Mouse (Mus musculus) retina, embryonic 14.5 days (tissue): ENCODE measurements around the gene Arf6.
"Not testable (repeated sequence)": the region's sequence is repeated elsewhere in the genome, so short reads cannot be mapped to it uniquely, and the experiment has no call there.

Source experiments
- DNase-seq: peaks from one replicate; pipeline ENCODE4 v3.0.0-alpha.2; 2015; ENCODE audit warnings: low spot score

The Arf6 gene

GRCm38 (mm10) chr12:69373850-69374766 is 2.2 kb downstream of the Arf6 start:
- DNase-seq, result no peak

DNA sequence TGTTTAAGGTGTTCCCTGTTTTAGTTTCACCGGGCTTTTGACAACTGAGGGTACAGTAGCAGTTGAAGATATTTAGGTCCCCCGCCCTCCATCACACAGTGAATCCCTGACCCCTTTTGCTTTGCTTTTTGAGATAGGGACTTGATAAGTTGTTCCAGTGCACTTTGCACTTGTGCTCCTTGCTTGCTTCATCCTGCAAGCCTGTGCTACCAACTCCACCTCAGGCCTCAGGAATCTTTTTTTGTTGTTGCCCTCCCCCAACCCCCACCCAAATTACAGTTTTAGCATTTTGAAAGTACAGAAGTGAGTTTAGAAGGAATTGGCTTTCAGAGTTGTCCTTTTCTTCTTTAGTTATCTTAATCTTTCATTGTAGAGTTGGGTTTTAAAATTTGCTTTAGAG is 4.2 kb downstream of the Arf6 start:
- DNase-seq, result no peak

GRCm38 (mm10) chr12:69377188-69377587 is 5.2 kb downstream of the Arf6 start:
- no peak for DNase-seq

DNA sequence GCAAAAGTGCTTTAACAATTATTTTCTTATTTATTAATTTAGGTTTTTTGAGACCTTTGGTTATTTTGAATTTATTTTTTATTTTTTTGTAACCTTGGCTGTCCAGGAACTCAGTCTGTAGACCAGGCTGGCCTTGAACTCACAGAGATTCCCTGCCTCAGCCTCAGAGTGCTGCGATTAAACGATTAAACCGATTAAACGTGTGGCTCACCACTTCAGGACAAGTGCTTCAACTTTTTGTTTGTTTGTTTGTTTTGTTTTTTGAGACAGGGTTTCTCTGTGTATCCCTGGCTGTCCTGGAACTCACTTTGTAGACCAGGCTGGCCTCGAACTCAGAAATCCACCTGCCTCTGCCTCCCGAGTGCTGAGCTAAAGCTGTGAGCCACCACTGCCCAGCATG is 5.7 kb downstream of the Arf6 start:
- DNase-seq, result not testable (repeated sequence)

DNA sequence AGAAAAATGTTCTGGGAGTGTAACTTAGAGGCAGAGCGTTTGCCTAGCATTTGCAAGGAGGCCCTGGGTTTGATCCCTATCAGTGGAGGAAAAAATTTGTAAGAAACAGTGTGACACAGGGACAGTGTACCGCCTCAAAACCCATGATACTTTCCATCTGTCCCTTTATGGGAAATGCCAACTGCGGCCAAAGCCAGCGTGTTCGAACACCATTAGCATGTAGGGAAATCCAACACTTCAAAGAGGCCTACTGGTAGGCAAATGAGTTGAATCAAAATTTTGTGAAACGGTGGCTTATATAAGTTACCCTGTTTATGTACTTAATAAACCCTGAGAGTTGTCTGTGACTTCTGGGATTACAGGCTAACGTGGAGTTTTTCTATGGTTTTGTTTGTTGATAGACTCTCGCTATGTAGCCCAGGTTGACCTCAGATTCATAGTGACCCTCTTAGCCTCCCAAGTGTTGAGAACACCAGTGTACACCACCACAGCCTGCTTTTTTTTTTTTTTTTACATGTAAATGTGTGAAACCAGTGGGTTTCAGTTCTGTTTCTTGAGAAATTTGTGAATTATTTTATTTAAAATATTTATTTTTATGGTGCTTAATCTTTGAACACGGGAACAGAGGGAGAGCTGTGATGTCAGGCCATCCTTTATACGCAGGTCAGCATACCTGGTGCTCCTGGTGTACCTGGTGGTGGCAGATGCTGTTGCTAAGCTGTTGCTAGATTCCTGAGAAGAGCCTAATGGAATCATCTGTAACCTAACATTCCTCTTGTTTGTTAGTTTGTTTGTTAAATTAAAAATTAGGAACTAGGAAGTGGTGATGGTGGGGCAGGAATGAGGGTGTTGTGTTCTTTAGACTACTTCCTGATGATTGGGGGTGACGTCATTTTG is 6.9 kb downstream of the Arf6 start:
- no peak for DNase-seq

DNA sequence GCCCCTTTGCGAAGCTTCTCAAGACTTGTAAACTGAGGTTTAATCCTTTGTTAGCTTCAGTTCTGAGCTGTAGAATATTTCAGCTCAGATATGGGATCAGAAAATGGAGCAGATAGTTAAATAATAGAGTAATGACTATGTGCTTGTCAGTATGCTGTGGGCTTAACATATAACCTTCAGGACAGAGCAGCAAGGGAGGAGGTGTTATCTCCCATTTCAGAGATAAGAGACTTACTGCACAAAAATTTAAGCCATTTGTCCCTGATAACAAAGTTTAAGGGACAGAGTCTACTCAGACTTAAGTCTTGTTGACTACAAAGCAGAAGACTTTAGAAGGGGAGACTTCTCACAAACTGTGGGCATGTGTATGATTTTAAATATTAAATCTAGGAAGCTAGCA is 10.9 kb downstream of the Arf6 start:
- no peak for DNase-seq

DNA sequence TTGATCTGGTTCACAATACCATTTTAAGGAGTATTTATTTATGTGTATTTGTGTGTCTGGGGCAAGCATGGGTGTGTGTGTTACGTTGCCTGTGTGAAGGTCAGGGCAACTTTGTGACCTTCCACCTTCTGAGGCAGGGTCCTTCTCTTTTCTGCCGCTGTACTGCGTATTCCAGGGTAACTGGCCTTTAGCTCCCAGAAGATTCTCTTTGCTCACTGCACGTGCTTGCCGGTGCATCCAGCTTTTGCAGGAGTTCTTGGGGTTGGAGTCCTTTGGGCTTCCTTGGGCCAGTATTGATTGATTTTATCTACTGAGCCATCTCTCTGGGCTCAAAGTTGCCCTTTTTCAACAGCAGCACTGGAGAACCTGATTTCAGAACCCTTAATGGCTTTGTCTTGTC is 12.7 kb downstream of the Arf6 start:
- no peak for DNase-seq

DNA sequence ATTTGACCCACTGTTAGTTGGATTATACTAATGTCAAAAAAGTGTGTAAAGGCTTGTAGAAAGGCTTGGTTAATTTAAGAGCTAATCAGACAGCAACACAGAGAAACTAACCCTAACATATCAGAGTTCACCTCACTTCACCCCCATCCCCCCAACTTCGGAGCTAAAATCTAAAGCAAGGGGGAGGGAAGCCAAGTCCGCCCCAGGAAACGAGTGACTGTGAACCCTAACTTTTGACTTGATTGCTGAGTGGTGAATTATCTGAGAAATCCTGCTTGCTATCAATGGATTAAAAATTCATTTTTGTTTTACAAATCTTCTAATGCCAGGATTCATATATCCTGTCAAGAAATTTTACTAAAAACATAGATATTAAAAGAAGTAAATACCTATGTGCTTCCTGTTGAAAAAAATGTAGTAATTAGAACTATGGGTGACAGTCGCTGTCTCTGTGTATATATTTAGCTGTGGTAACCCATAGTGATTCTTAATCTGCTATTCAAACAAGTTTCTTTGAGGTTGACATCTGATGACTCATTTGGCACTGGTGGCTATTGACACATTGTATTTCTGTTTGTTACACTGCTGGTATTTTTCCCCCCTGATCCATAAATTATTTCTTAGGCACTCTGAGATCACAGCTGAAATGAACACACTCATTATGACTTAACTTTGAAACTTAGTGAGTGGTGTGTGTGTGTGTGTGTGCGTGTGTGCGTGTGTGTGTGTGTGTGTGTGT is 13.8 kb downstream of the Arf6 start:
- no peak for DNase-seq

DNA sequence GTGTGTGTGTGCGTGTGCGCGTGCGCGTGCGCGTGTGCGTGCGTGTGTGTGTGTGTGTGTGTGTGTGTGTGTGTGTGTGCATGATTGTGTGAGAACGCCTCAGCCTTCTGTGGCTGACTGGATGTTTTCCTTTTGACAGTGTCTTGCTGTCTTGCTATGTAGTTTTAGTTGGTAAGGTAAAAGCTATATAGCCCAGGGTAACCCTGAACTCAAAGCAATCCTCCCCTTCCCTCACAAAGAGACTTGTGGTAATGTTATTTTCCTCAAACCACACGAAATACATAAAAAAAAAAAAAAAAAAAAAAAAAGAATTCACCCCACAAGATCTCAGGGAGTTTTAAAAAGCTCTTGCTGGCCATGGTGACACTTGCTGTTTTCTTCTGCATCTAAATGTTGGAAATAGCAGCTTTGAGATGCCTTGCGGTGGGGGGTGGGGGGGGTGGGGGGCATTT is 14.4 kb downstream of the Arf6 start:
- not testable (repeated sequence) for DNase-seq

DNA sequence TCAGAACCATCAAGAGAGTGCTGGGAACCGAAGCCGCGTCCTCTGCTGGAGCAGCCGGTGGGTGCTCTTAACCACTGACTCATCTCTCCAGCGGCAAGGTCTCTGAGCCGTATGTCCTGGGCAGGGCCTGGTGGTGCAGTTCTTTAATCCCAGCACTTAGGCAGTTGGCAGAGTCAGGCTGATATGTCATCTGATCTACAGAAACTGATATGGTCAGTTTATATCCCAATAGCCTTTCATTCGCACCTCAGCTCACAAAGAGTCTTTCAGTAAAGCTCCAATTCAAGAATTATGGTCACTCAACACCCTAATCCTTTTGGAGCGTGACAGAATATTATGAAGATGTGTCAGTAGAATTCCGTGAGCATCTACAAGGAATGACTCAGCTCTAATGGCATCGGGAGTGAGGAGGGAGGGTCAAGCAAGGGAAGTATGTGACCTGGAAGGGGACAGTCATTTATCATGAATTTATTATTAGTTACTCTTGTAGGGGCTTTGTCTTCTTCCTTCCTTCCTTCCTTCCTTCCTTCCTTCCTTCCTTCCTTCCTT is 16.4 kb downstream of the Arf6 start:
- no peak for DNase-seq

DNA sequence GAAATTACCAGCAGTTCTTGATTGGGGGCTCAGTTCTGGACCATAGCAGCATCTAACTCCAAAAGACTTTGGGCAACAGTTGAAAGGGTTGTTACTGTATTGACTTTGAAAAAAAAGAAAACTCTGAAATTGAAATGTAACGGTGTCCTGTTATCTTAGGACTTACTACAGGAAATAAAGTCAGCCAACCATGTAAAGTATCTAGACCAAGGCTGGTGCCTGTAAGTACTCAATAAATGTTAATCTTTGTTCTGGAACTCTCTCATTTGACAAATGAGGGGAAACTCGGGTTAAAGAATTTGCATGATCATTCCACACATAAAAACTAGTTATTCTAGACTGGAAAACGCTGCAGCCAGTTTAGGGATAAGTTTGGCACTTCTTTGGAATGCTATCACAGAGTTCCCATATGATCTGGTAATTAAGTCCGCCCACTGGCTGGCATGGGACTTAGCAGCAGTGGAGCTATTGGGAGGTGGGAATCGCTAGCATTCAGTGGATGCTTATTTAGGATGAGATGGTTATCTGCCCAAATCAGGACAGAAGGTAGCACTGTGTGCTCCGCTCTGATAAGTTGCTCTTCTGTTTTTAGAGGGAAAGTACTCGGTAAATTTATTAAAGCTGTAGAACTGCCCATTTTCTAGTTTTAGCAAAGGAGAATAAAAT is 17.5 kb downstream of the Arf6 start:
- no peak for DNase-seq

GRCm38 (mm10) chr12:69390000-69390698 is 18.2 kb downstream of the Arf6 start:
- no peak for DNase-seq

- DNase-seq, result no peak
These were observed 21.1 kb downstream of the Arf6 start for GRCm38 (mm10) chr12:69393076-69393475.

DNA sequence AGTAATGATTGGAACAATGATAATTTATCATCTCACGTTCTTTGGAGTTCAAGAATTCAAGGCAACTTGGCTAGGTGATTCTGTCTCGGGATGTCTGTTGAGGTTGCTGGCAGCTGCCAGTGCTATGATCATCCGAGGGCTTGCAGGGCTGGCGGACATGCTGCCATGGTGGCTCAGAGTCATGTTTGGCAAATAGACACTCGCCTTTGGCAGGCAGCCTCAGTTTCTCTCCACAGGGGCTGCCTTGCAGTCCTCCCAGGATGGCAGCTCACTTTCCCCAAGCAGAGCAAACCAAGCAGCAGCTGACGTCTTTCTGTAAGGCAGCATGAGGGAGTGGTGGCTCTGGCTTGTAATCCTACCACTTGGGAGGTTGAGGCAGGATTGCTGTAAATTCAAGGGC is 22.5 kb downstream of the Arf6 start:
- DNase-seq, result no peak

GRCm38 (mm10) chr12:69400367-69400766 is 28.4 kb downstream of the Arf6 start:
- DNase-seq, result no peak

- DNase-seq, result no peak
These were observed 28.9 kb downstream of the Arf6 start for GRCm38 (mm10) chr12:69400871-69401286.

GRCm38 (mm10) chr12:69402100-69402499 is 30.1 kb downstream of the Arf6 start:
- no peak for DNase-seq

- no peak for DNase-seq
These were observed 30.7 kb downstream of the Arf6 start for GRCm38 (mm10) chr12:69402594-69403167.

DNA sequence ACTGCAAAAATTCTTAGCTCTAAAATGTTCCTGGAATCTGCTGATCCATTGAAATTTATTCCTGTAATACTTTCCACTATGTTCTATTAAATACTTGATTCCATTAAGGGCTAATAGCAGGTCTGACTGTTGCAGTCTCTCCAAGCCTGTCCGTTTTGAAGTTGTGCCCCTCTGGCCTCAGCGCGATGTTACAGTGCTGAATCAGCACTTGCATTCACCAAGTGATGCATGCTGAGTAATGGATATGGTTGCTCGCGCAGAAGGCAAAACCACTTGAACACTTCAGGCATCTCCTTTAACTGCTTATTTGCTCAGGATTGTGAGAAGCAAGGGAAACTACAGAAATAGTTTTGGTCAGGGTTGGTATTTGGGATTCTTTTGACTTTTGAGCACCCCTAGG is 38.8 kb downstream of the Arf6 start:
- no peak for DNase-seq

DNA sequence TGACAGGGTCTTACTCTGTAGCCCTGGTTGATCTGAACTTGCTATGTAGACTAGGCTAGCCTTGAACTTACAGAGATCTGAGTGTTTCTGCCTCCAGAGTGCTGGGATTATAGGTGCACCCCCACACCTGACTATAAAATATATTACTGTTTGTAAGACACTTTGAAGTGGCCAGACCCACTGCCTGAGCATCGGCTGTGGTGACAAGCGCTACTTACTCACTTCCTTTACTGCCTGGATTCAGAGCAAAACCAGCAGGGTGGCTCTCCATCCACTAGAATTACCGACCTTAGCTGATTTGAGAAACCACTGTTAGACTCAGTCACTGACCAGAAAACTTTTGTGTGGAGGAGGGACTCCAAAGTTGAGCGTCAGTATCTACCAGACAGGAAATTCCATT is 40.0 kb downstream of the Arf6 start:
- DNase-seq, result no peak
